Mouse (Mus musculus) gastrocnemius, adult 8-10 months (tissue): ENCODE measurements at regions not wholly inside any gene's neighbourhood (a gene's known extent, or its start where the extent isn't known, plus 50 kb on each side); places are given as distances from the start of the nearest gene placed in this dataset.

Source experiments
- DNase-seq, 2 experiments: peaks; one replicate each; pipeline ENCODE4 v3.0.0; 2022; ENCODE audit warnings: low spot score in 2 of 2

GRCm38 (mm10) chr1:194041393-194042352, 576.3 kb upstream of the Plxna2 start:
- no peak for DNase-seq

DNA sequence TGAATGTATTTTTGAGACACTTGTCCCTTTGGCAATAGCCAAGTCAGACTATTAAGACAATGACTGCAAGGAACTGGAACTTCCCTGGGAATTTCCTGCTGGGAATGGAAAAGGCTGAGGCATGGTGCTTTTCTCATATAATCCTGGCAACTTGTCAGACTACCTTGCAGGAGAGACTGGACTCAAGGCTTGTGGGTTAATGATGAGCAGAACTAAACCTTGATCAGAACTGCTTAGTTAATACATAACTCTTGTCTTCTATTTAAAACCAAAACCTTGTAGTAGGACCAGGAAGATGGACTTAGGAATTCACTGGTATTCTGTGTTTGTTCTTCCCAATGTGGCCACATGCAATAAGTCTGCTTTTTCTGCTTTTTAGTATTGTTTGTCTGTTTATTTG, 579.3 kb upstream of the Plxna2 start:
- no peak for DNase-seq

DNA sequence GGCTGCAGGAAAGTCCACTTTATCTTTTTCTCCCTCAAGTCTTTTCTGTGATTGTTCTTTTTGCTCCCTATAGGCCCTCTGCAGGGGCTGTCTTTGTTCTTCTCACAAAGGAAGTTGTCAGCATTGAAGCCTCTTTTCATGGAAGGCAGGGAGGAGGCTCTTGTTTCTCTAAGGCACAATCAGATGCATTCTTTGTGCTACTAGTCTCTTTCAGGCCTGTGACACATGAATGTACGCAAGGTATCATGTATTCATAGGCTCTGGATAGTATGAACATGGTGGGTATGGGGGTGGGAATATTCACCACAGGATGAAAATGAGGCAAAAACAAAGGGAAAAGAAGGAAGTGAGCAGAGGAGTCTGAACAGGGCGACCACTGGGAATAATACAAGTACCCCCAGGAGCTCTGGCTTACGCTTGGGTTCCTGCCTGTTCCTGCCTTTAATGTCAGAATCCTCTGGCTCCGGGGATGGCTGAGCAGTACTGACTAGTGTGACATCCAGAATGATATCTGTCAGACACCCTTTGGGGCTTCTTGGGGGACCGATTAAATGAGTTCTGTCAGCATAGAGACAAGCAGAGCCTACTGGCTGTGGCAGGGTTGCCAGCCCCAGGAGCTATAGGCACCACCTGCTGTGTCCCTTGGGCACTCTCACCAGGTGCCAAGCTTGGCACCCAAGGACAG, 583.7 kb upstream of the Plxna2 start:
- DNase-seq = no peak

- DNase-seq = no peak
These were observed 585.4 kb upstream of the Plxna2 start for GRCm38 (mm10) chr1:194032603-194033002.

- no peak for DNase-seq
These were observed 587.3 kb upstream of the Plxna2 start for GRCm38 (mm10) chr1:194030651-194031228.

- DNase-seq = no peak
These were observed 590.9 kb upstream of the Plxna2 start for GRCm38 (mm10) chr1:194026958-194027692.

DNA sequence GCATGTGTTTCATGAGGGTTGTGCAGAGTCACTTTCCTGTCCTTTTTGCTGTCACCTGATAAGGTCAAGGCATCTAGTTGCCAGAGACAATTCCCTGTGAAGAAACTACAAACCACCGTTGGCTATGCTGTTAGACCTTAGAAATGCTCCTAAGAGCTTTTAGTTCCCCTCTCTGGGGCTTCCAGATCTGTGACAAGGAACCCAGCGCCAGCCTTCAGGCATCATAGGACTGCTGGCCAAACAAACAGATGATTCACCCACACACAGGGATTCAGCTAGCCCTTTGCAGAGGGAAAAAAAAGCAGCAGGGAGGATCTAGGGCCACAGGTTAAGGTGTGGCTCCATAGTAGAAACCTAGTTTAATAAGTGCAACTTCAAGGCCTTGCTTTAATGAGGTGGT, 591.8 kb upstream of the Plxna2 start:
- DNase-seq = no peak

DNA sequence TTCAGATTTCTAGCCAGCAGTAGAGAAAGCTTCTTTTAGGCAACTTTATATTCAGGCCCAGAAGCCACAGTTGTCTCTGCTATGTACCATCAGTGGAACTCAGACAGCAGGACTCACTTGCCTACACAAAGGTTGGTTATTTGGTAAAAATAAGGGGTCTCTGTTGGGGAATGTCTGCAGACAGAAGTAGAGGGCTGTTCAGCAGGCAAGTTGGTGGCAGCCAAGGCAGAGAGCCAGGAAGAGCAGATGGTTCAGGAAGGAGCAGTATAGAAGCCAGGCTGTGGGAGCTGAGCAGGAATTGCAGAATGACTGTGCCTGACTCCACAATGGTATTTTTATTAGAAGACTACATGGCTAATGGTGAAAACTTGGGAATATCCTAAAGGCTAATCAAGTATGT, 598.7 kb upstream of the Plxna2 start:
- no peak for DNase-seq

DNA sequence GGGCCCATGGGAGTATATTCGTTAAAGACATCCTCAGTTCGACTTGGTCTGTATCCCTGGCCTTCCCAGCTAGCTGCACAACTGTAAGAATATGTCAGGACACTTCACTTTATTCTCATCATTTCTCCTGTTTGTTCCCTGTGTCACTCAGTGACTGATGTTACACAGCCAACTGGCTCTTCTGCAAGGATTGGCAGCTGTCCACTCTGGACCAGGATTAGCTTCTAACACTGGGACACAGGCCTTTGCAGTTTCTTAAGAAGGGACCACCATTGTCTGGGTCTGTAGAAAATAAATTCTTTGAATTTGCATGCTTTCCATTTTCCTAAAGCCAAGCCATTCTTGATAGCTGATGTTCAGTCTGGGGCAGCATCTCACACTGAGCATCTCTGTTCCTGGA, 622.1 kb upstream of the Camk1g start:
- no peak for DNase-seq

DNA sequence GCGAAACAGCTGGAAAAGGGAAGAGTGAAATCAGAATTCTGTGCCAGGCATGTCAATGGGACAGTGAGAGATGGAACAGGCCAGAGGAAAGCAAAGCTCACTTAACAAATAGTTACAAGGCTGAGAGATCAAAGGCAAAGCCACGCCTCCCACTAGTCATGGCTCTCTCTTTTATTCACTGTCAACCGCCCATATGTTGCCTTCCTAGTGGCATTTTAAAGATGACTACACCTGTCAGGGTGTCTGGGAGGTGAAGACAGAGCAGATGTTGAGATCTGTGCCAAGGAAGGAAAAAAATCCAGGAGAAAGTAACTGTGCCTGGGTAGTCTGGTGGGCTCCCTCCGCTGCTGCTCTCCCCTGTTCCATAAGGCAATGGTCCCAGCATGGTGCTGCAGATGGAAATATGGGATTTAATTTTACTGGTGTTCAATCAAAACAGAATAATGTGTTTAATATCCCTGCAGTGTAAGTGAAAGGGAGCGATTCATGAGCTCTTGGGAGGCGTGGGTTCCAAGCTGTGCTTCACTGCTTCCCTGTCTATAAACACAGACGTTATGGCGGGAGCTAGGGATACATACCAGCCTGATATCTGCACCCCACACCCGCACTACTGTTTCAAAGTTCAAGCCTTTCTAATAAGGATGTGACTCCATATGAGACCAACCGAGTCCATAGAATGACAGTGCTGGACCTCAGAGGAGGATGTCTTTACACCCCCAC, 620.0 kb upstream of the Camk1g start:
- DNase-seq = no peak

GRCm38 (mm10) chr1:193988970-193989904, 619.1 kb upstream of the Camk1g start:
- DNase-seq = no peak

- DNase-seq = no peak
These were observed 610.5 kb upstream of the Camk1g start for GRCm38 (mm10) chr1:193980571-193980970.

- no peak for DNase-seq
These were observed 601.4 kb upstream of the Camk1g start for GRCm38 (mm10) chr1:193971537-193971936.

DNA sequence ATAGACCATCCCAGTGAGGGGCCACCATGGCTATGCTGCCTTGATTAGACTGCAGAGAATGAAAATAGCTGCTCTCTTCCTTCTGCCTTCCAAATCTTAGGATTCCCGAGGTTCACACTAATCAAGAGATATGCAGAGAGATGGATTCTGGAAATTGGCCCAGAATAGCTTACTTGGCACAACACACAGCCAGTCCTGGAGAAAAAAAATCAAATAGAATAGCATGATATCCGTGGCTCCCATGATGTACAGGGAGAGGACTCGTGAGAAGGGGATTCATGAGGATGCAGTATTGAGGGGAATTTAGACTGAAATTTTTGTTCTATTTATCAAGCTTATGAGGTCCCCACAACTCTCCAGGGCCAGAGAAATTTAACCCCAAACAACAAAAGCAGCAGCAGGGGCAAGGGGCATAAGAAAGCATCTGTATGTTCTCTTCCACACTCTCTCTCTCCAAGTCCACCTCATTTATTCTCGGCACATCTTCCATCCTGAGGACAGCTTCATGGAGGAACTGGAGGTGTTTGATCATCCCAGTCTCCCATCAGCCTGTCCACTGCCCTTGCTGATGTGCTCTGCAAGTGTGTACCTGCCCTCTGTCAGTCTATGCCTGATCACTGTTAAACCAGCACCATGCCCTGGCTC, 599.3 kb upstream of the Camk1g start:
- DNase-seq = no peak

DNA sequence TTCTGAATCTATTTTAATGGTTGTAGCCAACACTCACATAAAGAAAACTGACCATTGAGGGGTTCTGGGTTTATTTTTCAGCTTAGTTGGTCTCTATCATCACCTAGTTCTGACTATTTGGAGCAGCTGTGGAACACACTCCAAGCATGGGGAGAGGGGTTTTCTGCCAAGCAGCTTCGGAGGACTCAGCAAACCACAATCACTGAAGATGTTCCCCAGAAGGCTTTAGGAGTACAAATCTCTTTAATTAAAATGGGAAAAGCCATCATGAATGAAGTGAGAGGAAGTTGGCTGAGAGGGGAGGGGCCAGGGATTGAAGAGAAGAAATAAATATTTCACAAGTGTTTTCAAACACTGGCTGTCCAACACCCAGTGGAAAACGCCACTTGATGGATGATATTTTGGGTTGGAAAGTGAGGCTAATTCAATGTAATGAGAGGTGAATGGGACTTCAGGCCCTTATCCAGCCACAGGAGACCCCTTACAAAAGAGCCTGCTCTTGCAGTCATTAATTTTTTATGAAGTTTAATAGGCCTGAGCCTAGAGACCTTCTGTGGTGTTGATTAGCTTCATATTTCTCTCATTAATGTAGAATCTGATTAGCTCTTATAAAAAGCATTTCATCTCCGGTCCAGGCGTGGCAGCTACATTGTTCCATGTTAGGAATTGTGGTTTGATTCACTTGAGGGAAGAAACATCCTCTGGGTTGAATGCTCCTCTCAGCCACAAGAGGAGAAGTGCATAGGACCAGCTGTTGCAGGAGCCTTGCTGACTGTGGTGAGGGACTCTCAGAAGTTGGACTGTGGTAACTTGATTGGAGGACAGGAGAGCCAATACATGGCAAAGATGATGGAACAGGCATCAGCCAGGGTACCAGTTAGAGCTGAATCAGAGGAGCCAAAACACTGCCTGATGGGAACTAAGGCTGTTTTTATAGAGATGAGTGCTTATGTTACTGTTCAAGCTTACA, 598.1 kb upstream of the Camk1g start:
- DNase-seq = no peak

DNA sequence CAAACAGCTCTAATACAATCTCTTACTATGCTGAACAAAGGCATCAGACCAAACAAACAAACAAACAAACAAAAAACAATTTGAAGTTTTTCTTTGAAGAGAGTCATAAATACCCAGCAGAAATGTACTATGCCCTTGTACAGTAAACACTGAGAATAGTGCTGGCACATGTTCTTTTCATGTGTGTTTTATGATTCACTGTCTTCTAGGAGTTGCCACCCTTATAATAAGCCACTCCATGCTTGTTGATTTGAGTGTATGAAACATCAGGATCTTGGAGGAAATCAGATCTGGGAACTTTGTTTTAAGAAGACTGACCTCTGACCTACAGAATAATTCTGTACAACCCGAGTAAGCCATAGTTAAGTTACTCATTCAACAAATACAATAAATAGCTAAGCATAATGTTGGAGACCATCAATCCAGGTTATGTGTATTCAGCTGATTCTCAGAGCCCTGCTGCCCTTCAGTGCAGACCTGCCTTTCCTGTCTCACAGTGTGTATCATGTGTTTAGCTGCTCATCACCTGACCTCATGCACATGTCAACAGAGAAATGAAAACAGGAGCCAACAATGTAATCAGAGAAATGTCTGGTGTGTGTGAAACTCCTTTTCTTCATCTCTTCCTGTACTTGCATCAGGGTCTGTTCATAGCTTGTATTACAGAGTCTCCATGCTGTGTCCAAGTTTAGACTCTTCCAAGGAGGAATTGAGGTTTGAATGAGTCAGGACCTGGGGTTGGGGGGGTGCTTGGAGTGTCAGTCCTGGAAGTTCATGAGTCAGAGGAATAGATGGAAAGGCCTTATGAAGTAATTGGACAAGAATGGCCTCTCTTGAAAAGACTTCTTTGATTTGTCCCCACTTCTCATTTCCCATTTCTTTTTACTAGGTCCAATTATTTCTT, 596.8 kb upstream of the Camk1g start:
- no peak for DNase-seq

GRCm38 (mm10) chr1:193965278-193965677, 595.2 kb upstream of the Camk1g start:
- DNase-seq = no peak
